Mouse (Mus musculus): ENCODE measurements around the gene Skap2.

DNA sequence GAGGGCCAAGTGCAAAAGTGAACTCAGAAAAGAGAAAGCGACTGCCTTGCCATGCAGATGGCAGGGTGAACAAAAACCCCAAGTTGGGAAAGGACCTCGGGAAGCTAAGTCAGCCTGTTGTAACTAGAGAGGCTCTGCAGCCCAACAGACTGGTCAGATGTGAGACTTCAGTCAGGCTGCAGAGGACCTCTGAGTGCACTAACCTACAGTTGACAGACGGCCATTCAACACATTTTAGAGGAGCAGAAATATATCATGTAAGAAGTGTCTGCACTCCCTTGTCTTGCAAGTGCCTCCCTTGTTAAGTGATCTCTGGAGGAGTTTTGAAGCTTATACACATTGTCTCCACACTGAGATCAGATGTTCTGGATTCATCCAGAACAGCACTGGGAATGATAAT is 116.6 kb downstream of the Skap2 start:
- TF ChIP-seq CTCF (IDR thresholded peaks at IDR 0.05; ENCODE audit: low read depth) (no peak), EP300 (IDR thresholded peaks at IDR 0.05; ENCODE audit: low read depth) (no peak)
